Mouse (Mus musculus): ENCODE results near the gene Gm4707.
"Not testable (repeated sequence)": the region's sequence is repeated elsewhere in the genome, so short reads cannot be mapped to it uniquely, and the experiment has no call there.

Gm4707 gene

DNA sequence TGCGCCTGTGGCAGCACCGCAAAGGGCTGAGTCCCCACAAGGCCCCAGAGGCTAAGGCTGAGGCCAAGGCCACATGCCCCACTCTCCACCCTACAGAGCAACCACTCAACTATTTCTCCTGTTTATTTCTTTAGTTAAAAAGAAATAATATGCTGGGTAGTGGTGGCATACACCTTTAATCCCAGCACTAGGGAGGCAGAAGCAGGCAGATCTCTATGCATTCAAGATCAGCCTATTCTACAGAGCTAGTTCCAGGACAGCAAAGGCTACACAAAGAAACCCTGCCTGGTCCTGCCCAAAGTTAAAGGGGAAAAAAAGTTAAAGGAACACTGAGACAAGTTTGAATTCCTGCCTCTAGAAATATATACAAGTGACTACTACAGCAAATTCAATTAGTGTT lies at the start of gene Gm4707:
Gm4707 (minus strand) TSS at position 101 of the 400 bp plus-strand sequence.
- DNase-seq (ENCODE audit: extremely low read depth, low read depth, low spot score): no peak

DNA sequence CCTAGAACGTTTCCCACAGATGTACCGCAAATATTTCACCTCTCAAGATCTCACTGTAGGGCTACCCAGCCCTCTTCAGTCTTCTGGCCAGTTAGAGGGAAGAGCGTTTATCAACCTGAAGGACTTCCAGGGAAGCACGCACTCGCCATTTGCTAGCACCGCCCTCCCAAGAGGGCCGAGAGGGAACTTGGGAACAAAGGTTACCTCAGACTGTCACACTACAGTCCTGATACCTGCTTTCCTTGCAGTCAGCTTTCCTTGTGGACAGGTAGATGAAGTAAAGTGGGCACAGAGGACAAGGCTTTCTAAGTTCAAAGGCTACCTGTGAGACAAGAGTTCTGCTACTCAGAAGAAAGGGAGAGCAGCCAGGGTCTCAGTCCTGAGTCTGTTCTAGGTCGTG lies 47.1 kb upstream of the Gm4707 start:
- DNase-seq (ENCODE audit: extremely low read depth, low read depth, low spot score): no peak

DNA sequence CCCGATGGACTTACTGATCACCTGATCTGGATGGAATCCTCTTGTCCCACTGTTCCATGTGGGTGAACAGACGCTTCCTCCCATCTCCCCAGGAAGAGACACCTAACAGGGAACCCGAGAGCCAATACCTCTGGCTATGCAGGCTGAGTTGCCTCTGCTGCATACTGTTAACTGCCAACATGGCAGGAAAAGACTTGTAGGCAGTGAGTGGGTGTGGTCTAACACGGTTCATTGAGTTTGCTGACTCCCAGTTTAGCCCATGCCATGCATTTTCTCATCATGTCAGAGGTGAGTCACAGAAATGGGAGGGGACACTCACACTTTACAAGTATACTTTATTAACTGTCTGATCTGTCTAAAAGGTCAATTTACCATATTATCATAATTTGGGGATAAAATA lies 36.1 kb upstream of the Gm4707 start:
- DNase-seq (ENCODE audit: extremely low read depth, low read depth, low spot score): no peak

DNA sequence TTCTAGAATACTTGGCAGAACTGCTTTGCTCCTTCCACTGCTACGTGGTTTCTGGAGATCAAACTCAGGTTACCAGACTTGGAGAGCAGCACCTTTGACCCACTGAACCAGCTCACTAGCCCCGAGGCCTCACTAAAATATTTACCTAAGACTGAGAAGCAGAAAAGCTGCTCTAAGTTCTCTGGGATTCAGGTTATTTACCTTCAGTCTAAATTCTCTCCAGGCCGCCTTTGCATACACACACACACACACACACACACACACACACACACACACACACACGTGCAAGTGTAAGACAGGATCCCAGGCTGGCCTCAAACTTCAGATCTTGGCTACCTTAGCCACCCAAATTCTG lies 31.6 kb upstream of the Gm4707 start:
- no peak for DNase-seq (ENCODE audit: extremely low read depth, low read depth, low spot score)

DNA sequence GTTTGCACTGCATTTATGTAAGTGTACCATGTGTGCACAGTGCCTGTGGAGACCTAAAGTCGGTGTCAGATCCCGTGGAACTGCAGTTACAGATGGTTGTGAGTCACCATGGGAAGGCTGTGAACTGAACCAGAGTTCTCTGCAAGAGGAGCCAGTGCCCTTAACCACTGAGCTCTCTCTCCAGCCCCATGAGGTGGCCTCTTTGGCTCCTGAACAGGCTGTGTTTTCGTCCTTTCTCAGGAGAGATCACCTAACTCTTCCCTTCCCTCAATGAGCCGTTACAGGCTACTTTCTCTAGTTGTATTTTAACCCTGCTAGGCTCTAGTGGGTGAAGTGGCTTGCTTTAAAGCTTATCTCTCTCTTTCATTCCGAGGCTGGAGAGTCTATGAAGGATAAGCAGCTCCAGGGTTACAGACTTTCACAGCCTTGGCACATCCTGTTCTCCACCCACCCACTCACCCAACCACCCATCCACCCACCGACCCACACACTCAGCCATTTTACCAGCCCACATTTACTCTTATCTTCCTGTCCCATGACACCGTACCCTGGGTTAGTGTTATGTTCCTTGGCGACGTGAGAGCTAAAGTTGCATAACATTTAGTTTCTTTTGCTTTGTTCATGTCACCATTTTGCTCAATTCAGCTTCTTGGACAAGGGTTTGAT lies 31.1 kb upstream of the Gm4707 start:
- peak; percentile 91 for DNase-seq (ENCODE audit: extremely low read depth, low read depth, low spot score)

DNA sequence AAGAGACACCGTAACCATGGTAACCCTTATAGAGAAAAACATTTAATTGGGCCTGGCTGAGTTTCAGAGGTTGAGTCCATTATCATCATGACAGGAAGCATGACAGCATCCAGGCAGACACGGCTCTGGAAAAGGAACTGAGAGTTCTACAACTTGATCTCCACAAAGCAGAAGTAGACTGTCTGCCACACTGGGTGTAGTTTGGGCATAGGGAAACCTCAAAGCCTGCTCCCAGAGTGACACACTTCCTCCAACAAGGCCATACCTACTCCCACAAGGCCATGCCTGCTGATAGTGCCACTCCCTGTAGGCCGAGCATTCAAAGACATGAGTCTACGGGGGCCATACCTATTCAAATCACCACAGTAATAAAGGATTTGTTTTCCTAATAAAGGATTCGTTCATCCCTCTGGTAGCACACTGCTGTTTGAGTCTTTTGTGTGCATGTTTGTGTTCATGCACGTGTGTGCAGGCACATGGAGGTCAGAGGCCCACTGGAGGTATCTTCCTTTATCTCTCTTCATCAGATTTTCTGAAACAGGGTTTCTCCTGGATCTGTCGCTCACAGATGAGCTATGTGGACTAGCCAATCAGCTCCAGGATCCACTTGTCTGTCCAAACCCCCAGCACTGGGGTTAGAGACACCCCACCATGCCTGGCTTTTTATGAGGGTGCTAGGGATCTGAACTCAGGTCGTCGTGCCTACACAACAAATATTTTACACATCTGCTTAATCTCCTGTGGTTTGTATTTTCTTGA lies 30.2 kb upstream of the Gm4707 start:
- DNase-seq (ENCODE audit: extremely low read depth, low read depth, low spot score): no peak

DNA sequence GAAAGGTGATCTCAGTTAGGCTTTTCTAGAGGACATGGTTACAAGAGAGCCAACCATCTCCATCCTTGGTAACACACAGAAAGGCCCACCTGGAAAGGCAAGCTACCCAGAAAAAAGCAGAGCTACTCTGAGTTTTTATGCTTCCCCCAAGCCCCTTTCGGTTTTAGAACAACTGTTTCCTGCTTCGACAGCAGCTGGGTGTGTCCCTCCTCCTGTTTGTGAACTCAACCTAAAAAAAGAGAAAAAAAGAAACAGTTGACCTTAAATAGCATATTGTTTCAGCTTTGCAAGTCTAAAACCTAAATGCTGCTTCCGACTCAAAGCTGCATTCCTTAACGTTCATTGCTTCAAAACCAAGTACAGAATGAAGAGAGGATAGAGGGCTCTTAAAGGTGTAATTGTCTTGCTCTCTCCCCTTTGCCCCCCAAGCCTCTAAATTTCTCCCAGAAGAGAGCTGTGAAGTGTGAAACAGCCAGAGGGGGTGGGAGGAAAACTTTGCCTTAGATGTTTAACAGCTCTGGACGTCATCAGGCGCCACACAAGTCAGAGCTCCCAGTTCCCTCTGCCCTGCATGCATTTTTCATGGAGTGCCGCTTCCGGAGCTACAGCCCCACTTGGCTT lies 26.6 kb upstream of the Gm4707 start:
- no peak for DNase-seq (ENCODE audit: extremely low read depth, low read depth, low spot score)

DNA sequence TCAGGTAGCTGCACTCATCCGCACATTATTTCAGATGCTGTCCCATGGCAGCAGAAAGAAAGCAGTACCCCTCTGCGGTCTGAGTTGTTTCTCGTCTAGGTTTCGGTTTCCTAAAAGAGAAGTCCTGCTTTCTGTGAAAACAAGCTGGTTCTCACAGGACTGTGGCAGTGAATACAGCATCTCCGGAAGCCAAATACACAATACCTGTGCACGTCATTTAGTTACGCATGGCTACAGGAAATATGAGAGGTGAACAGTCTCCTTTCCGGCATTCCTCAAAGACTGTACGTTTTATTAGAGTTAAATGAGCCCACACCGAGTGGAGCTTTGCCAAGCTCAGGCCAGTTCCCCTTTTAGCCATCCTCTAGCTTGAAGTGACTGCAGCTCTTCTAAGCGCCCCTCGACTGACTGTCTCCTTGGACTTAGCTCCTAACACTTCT lies 26.1 kb upstream of the Gm4707 start:
- no peak for DNase-seq (ENCODE audit: extremely low read depth, low read depth, low spot score)

DNA sequence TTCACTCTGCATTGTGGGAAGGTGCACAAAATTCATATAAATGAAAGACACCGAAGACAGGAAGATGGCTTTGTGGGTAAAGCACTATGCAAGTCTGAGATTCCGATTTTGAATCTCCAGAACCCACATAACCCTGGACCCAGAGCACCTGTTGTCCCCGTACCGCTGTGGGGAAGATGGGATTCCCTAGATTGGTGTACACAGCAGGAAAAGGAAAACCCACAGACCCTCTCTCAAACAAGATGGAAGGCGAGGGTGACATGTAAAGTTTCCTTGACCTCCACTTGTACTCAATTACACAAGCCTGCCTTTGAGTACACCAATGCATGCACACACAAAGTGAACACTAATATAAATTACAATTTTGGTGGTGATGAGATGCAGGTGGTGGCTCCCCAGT lies 25.0 kb upstream of the Gm4707 start:
- DNase-seq (ENCODE audit: extremely low read depth, low read depth, low spot score): no peak

DNA sequence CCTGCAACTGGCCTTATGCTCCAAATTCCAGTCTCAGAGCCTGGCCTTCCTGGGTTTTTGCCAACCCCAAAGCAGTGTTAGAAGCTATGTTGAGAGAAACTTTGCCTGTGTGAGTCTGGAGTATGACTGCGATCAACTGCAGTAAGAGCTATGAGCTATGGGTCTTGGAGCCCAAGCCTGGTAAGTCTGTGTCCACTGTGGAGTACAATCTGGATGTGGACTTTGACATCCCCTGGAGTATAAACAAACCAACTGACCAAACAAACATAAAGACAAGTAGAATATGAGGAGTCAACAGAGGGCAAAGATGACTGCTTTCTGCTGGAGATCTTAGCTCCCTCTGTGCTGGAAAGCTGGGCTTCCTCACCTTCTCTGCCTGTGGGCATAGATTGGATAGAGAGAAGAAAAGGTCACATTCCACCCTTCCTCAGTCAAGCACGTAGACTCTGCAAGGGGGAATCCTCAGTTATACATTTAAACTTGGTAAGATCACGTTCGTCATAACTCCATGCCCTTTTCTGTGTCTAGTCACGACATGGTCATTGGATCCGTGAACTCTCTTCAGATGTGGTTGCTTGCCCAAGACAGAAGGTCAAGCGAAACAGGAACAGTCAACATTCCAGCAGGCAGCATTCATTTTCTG lies 23.8 kb upstream of the Gm4707 start:
- no peak for DNase-seq (ENCODE audit: extremely low read depth, low read depth, low spot score)

DNA sequence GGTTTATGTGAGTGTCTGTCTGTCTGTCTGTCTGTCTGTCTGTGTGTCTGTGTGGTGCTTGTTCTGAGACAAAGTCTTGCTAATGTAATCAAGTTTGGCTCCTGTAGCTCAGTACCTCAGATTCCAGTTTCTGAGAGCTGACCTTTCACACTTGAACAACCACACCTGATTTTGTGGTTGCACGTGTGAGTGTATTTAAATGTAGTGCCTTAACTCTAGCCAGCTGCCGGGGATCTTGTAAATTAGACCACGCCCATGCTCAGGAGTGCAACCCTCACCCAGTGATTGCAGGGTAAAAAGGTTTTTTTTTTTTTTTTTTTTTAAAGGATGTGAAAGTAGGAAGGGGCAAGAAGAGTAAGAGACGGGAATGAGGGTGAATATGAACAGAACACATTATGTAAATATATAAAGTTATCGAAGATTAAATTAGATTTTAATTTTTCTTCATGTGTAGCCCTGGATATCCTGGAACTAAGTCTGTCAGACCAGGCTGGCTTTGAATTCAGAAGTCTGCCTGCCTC lies 19.7 kb upstream of the Gm4707 start:
- DNase-seq (ENCODE audit: extremely low read depth, low read depth, low spot score): no peak

DNA sequence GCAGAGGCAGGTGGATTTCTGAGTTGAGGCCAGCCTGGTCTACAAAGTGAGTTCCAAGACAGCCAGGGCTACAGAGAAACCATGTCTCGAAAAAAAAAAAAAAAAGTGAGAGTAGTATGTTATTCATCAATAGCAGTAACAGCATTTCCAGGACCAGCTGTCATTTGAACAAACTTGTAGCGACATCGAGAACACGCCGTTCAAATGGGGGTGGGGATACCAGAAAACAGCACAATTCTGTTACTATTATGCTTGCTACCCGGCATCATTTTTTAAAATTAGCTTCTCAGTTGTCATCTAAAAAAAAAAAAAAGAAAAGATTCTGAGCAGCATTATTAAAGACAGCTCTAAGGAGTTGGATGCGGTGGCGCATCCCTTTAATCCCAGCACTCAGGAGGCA lies 17.8 kb upstream of the Gm4707 start:
- DNase-seq (ENCODE audit: extremely low read depth, low read depth, low spot score): no peak

DNA sequence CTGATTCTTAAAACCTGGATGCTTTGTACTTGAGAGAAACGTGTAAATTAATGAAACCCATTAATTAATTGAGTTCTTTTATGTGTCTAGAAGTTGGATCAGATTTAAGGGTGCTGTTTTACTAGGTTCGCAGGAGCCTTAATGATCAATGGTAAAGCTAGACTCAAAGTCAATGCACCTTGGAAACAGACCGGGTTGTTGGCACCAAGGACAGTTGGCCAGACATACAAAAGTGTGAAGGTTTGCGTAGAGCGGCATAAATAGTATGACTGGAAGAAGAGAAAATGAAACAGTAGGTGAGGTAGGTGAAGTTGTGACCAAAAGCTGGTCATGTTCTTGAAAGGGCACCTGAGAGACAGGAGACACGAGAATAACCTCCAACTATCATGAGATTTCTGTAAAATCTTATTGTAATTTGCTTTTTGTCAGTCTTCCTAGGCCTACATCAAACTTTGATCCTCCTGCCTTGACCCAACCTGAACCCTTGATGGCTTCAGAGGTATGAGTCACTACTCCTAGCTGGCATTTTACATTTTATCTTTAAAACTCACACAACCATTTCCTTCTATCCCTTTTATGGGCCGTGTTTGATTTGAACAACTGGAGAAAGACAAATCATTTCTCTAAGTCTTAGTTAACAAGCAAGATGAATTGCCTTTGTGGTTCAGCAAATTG lies 16.8 kb upstream of the Gm4707 start:
- DNase-seq (ENCODE audit: extremely low read depth, low read depth, low spot score): no peak

DNA sequence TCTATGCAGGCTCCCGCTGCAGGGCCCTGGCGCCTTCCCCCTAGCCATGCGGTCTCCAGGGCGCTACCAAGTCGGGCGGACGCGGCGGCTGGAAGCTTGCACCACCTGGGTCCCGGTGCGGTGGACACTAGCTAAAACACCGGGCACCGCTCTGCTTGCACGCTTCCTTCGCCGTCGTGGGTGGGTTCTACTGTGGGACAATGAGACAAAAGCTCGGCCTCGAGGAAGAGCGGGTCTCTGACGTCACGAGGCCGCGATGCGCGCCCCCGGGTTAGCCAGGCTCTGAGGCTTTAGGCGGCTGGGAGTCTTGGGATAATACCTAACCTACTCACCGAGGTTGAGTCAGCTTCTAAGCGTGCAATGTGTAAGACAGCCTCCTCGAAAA lies 16.0 kb upstream of the Gm4707 start:
- no peak for DNase-seq (ENCODE audit: extremely low read depth, low read depth, low spot score)

DNA sequence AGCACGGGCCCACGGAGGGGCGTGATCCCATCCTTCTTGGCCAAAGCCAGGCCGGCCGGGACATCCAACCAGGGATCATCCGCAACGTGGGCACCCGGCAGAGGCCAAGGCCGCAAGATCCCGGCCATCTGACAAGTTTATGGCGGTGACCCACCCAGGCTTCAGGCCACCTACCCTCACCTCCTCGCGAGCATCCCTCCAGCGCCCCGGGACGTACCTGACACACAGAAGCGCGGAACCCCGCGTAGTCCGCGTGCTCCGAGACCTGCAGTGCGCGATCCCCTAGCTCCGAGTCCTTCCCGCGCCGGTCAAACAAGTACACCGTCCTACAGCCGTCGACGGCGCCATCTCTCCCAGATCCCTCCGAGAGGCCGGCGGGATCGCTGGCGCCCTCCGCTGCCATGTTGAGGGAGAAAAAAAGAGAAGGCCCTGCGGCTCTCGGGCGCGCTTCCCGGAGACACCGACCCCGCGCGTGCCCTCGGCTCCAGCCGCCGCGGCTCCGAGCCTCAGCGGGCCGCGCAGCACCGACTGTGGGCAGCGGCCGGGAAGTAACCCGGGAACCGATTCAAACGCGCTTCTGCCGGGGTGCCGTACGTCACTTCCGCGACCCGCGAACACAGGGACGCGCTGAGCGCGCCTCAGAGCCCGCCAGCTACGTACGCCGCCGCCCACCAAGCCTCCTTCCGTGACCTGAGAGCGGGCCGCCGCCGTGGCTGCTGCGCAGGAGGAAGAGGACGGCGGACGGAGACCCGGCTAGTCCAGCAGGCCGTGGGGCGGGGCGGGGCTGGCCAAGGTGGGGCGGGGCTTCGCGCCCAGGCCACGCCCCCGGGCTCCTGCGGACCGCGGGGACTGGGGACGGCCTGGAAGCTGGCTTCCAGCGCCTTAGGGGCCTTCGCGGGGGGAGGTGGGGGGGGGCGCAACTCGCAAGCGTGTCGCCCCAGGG lies 15.3 kb upstream of the Gm4707 start, which contains the start of gene Smchd1:
Smchd1 (minus strand) TSS at position 582 of the 943 bp plus-strand sequence.
- no peak for DNase-seq (ENCODE audit: extremely low read depth, low read depth, low spot score)

DNA sequence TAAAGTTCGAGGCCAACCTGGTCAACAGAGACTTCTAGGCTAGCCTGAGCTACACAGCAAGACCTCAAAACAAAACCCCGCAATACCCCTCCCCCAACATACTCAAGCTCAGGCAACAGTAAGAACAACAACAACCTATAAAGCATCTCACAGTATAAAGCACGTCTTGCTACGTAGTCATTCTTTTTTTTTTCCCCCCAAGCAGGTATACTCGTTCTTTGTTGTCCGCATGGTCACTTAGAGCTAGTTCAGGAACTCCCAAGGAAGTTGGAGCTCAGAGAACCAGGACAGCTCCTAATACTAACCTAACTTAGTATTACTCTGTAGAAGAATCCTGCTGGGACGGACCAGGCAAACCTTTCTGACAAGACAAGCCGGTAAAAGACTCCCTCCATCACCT lies 14.4 kb upstream of the Gm4707 start:
- no peak for DNase-seq (ENCODE audit: extremely low read depth, low read depth, low spot score)

DNA sequence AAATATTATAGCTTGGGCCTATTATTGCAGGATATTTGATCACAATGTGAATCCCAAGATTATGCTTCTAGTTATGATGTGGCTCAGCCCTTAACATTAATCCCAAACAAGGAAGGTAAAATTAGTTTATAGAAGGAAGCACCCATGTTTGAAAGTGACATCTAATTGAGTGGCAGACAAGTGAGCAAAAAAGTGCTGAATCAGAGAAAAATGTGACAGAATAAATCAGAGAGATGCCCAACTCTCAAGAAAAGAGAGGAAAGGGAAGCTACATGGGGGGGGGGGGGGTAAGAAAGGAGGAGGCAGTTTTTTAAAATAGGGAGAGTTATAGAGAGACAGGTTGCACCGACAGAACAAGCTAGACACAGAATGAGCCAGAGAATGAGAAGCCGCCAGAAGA lies 11.5 kb upstream of the Gm4707 start:
- no peak for DNase-seq (ENCODE audit: extremely low read depth, low read depth, low spot score)

DNA sequence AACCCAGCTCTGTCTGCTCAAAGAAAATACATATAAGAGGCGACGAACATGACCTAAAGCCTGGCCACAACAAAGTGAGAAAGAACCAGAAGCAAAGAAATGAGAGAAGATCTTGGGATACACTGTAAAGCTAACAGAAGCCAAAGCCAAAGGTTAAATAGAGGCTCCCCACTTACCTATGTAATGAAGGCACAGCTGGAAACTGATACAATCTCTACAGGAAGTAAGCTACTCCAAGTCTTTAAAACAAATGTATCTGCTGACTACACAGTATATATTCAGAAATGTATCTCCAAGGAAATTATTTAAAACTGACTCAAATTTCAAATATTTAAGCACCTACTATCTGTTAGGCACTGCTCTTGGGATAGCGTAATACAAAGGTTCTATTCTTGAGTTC lies 594 bp upstream of the Gm4707 start:
- DNase-seq (ENCODE audit: extremely low read depth, low read depth, low spot score): no peak

DNA sequence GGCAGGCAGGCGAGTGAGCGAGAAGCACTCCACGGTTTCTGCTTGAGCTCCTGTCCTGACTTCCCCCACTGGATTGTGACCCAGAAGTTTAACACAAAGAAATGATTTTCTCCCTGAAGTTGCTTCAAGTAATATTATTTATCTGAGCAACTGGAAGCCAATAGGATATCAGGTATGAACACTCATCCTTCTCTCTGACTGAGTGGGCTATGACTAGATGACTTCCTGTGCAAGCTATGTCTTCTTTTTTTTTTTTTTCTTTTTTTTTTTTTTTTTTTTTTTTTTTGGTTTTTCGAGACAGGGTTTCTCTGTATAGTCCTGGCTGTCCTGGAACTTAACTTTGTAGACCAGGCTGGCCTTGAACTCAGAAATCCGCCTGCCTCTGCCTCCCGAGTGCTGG lies 2.4 kb downstream of the Gm4707 start:
- DNase-seq (ENCODE audit: extremely low read depth, low read depth, low spot score): not testable (repeated sequence)

DNA sequence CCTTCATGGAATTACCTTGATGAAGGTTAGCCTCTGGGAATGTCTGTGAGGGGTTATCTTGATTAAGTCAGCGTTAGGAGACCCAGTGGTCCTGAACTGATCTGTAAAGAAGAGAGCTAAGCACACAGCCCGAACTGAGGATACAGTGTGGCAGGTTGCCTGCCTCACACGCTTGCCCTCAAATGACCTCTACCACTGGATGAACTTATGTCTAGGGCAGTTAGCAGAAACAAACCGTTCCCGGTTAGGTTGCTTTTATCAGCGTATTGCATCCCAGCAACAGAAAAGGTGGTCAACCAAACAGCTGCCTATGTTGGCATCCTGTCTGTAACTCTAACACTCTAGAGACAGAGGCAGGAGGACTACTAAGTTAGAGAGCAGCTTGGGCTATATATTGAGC lies 14.5 kb downstream of the Gm4707 start:
- DNase-seq (ENCODE audit: extremely low read depth, low read depth, low spot score): no peak
